Mouse (Mus musculus): Measurements from ENCODE around the gene Trp53bp2.

Trp53bp2 gene

GRCm38 (mm10) chr1:182408684-182409327, at the start of gene Trp53bp2:
Gene Trp53bp2, plus strand, starts transcription at chr1:182409172.
- peak; percentile 99 for DNase-seq (ENCODE audit: low spot score in 2 of 2)

GRCm38 (mm10) chr1:182362703-182363102, 46.3 kb upstream of the Trp53bp2 start:
- no peak for DNase-seq (ENCODE audit: low spot score in 2 of 2)

- no peak for DNase-seq (ENCODE audit: low spot score in 2 of 2)
Observed at GRCm38 (mm10) chr1:182363683-182364404, 45.1 kb upstream of the Trp53bp2 start.

DNA sequence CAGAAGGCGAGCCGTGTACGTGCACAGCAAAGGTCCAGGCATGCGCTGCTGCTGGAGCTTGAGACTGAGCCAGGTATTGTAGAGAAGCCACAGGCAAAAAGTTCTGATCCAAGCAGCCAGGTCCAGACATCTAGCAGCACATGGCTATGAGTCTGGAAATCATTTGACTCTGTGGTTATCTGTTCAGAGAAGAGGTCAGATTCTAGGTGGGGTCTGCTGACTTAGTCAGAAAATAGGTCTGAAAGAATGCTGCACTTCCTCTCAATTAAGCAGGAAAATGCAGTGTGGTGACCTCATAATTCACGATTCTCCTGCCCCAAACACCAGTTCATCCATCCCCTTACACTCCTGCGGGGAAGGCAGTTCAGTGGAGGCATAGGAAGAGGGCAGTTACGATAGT, 40.7 kb upstream of the Trp53bp2 start:
- DNase-seq (ENCODE audit: low spot score in 2 of 2), result no peak

GRCm38 (mm10) chr1:182368782-182369181, 40.2 kb upstream of the Trp53bp2 start:
- DNase-seq (ENCODE audit: low spot score in 2 of 2), result no peak

GRCm38 (mm10) chr1:182369435-182369834, 39.5 kb upstream of the Trp53bp2 start:
- DNase-seq (ENCODE audit: low spot score in 2 of 2), result no peak

DNA sequence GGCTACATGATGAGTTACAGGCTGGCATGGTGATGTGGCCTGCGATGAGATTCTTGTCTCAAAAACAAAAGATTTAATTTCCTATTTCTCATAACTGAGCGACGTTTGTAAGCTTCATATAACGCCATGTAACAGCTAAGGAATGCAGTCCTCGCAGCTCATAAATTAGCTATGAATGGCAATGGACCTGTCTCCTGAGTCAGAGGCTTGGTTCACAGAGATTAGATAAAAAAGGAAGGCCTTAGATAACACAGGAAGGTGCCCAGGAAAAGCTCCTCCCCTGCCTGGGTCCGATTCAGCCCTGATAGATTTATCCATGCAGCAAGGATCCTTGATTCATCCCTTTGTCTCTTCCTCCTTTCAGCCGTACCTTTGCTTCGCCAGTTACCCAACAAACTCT, 37.1 kb upstream of the Trp53bp2 start:
- no peak for DNase-seq (ENCODE audit: low spot score in 2 of 2)

- peak in 1 of 2 experiments; percentile 37 for DNase-seq (ENCODE audit: low spot score in 2 of 2)
Observed at GRCm38 (mm10) chr1:182376221-182376620, 32.8 kb upstream of the Trp53bp2 start.

GRCm38 (mm10) chr1:182376826-182377225, 32.1 kb upstream of the Trp53bp2 start:
- DNase-seq (ENCODE audit: low spot score in 2 of 2), result no peak

DNA sequence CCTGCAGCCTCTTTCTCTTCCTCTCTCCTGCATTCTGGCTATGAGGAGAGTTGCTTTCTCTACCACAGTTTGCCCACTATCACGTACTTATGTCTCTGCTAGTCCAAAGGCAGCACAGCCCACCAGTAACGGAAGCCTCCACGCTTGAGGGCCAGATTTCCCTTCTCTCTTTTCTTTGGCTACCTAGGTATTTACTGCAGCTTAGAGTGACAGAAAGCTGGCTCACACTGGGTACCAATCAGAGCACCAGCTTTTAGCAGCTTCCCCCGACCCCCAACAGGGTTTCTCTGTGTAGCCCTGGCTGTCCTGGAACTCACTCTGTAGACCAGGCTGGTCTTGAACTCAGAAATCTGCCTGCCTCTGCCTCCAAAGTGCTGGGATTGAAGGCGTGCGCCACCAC, 31.5 kb upstream of the Trp53bp2 start:
- no peak for DNase-seq (ENCODE audit: low spot score in 2 of 2)

DNA sequence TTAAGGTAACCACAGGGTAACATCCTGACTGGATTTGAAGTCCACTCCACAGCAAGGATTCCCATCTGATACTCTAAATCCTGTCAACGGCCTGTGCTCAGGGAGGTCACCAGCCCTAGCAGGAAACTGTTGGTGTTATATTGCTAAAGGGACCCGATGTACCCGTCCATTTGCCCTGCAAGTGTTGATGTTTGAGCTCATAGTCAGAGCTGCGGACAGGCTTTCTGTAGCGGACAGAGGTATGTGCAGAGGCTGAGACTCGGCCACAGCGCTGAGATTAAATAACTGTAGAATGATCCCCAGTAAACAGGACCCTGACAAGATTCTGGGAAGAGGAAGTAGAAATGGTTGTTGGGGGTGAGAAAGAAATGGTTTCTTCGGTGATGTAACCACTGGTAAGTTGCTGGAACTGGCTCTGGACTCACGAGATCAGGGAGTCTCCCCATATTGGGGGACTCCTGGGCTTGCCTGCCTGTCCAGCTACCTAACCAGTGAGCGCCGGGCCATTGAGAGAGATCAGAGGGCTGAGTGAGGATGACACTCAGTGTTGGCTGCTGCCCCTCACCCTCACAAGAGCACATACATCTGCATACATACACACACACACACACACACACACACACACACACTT, 30.7 kb upstream of the Trp53bp2 start:
- no peak for DNase-seq (ENCODE audit: low spot score in 2 of 2)

DNA sequence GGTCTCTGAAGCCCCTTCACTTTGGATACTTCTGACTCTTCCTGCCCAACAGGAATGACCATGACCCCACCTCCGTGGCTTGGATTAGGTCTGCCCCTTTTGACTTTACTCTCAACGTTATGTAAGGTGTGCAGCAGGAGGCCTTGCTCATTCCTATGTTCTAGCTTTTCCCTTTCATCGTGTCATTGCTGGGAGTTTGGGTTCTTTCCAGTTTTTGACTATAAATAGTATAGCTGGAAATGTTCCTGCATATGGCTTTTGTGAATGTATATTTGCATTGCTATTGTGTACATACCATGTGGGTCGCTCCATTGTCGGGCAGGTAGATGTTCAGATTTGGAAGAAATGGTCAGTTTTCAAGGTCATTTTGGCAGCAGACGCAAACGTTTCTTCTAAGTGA, 30.1 kb upstream of the Trp53bp2 start:
- no peak for DNase-seq (ENCODE audit: low spot score in 2 of 2)

- no peak for DNase-seq (ENCODE audit: low spot score in 2 of 2)
Observed at GRCm38 (mm10) chr1:182380683-182381082, 28.3 kb upstream of the Trp53bp2 start.

DNA sequence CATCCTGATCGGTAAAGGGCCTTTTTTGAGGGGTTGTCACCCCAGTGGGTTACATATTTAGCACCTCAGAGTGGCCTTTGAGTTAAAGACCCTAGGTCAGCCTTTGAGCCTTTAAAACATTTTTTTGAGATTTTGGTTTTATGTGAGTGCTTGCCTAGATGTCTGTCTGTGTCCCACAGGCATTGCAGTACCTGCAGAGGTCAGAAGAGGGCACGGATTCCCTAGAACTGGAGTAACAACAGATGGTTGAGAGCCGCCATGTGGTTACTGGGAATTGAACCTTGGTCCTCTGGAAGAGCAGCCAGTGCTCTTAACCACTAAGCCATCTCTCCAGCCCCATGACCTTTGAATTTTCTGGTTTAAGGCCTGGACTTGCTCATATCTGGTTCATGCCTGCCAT, 27.6 kb upstream of the Trp53bp2 start:
- no peak for DNase-seq (ENCODE audit: low spot score in 2 of 2)

- DNase-seq (ENCODE audit: low spot score in 2 of 2), result no peak
Observed at GRCm38 (mm10) chr1:182383096-182383495, 25.9 kb upstream of the Trp53bp2 start.

DNA sequence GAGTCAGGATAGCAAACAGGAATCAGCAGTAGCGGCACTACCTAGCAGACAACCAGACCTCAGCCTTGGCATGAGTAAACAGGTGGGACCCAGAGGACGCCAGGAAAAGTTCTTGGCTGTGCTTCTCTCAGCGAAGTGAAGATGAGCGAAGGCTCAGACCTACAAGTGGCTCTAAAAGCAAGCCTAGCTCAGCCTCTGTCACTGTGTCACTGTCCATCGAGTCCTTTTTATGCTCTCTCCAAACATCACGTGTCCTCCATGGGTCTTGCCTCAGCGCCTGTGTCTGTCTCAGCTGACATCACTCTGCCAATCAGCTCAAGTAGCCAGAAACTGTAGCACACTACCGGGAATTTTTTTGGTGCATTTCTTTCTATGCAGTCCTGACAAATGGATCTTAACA, 22.5 kb upstream of the Trp53bp2 start:
- no peak for DNase-seq (ENCODE audit: low spot score in 2 of 2)

DNA sequence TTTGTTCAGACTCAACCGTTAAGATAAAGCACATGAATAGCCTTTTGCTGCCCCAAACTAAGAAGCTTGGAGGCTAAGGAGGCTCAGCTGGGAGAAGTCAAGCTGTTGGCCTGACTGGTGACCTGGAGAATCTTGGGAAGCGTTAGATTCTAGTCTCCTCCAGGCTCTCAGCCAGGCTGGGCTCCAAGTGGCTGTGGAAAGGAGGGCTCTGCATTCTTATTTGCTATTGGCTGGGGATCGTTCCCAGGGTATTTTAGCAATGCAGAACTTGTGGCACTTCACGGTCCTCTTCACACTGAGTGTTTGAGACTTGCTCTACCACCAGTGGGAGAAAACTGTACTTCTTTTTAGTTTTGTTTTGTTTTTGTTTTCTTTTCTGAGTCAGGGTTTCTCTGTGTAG, 20.2 kb upstream of the Trp53bp2 start:
- no peak for DNase-seq (ENCODE audit: low spot score in 2 of 2)

- DNase-seq (ENCODE audit: low spot score in 2 of 2), result no peak
Observed at GRCm38 (mm10) chr1:182398171-182398570, 10.8 kb upstream of the Trp53bp2 start.

DNA sequence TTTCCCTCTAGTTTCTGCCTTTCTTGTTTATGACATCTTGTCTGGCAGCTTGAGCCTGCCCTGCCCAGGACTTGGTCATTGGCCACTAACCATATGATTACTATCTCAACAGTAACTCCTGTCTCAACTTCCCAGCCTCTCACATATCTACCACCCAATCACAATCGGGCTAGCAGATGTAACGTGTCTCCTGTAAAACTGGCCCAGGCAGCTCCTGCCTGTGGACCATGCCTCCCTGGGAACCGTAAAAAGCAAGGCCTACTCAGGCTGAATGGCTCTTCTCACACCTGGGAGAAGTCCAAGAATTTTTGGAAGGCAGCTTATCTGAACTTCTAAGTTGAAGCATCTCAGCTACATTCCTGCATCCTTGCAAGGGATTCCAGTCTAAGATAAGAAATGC, 10.2 kb upstream of the Trp53bp2 start:
- DNase-seq (ENCODE audit: low spot score in 2 of 2), result no peak

GRCm38 (mm10) chr1:182399205-182399604, 9.8 kb upstream of the Trp53bp2 start:
- no peak for DNase-seq (ENCODE audit: low spot score in 2 of 2)

DNA sequence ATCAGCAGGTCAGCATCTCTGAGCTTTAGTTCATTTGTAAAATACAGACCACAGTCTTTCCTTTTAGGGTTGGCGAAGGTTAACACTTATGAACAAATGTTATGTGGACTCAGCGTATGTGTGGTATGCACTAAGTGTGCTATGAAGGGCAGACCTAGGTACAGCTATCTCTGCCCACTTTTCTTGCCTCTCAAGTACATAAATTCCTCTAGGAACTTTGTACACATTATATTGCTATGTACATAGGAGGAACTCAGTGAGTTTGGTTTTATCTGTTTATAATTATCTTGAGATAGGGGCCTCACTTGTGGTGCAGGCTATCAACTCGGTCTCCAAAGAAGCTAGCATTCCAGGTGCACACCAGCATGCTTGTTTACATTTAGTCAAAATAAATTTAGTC, 9.1 kb upstream of the Trp53bp2 start:
- no peak for DNase-seq (ENCODE audit: low spot score in 2 of 2)

DNA sequence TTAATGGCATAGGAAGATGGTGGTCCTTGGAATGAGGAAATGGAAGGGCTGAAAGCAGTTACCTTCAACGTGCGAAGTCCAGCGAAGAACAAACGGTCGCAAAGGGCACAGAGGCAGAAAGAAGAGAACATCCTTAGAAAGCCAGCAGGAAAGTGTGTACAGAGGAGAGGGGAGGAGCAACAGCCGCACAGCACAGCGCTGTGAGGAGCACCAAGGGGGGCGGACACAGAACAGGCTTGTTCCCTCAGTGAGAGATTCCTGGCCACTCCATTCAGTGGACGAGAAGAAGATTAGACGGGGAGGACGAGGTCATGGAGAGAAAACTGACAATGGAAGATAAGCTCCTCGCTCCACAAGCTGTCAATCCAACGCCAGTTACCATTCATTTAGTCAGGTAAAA, 5.9 kb upstream of the Trp53bp2 start:
- DNase-seq (ENCODE audit: low spot score in 2 of 2), result no peak

- DNase-seq (ENCODE audit: low spot score in 2 of 2), result no peak
Observed at GRCm38 (mm10) chr1:182406621-182407020, 2.4 kb upstream of the Trp53bp2 start.
